Mouse (Mus musculus) adrenal gland, postnatal 14 days (tissue): ENCODE measurements around the gene Cdh18. TPM values are rescaled to one million over a fixed set of nuclear protein-coding genes. Genes with fewer than 3 reads are reported as not detected.
"Not testable (repeated sequence)": the region's sequence is repeated elsewhere in the genome, so short reads cannot be mapped to it uniquely, and the experiment has no call there.

Experiments
- DNase-seq: peaks from one replicate; pipeline ENCODE4 v3.0.0; 2021; ENCODE audit warnings: mixed read lengths
- total RNA-seq: library from RNA; stranded (reverse); gene quantifications from 2 replicates; pipeline ENCODE4 v1.2.3, GENCODE M21; 2021

The Cdh18 gene
- total RNA-seq, 1 experiment from 2014 or later, result 0.85 TPM

- no peak for DNase-seq
Measured at GRCm38 (mm10) chr15:23230616-23231015, 681.8 kb downstream of the Cdh18 start.

GRCm38 (mm10) chr15:23257751-23258440, 709.1 kb downstream of the Cdh18 start:
- DNase-seq, result no peak

GRCm38 (mm10) chr15:23278421-23278820, 729.6 kb downstream of the Cdh18 start:
- DNase-seq, result no peak

GRCm38 (mm10) chr15:23305018-23305417, 756.2 kb downstream of the Cdh18 start:
- DNase-seq, result no peak

- DNase-seq, result no peak
Measured at GRCm38 (mm10) chr15:23316766-23317165, 767.9 kb downstream of the Cdh18 start.

- no peak for DNase-seq
Measured at GRCm38 (mm10) chr15:23317409-23317808, 768.6 kb downstream of the Cdh18 start.

GRCm38 (mm10) chr15:23340338-23340737, 791.5 kb downstream of the Cdh18 start:
- DNase-seq, result not testable (repeated sequence)

GRCm38 (mm10) chr15:23351078-23351477, 802.3 kb downstream of the Cdh18 start:
- DNase-seq, result no peak

GRCm38 (mm10) chr15:23366325-23366724, 817.5 kb downstream of the Cdh18 start:
- no peak for DNase-seq

- DNase-seq, result no peak
Measured at GRCm38 (mm10) chr15:23367712-23368111, 818.9 kb downstream of the Cdh18 start.

GRCm38 (mm10) chr15:23378016-23378750, 829.4 kb downstream of the Cdh18 start:
- DNase-seq, result no peak

GRCm38 (mm10) chr15:23385816-23386215, 837.0 kb downstream of the Cdh18 start:
- no peak for DNase-seq

GRCm38 (mm10) chr15:23396646-23397045, 847.8 kb downstream of the Cdh18 start:
- no peak for DNase-seq

- DNase-seq, result no peak
Measured at GRCm38 (mm10) chr15:23403792-23404191, 855.0 kb downstream of the Cdh18 start.

GRCm38 (mm10) chr15:23408256-23408655, 859.4 kb downstream of the Cdh18 start:
- DNase-seq, result no peak

- no peak for DNase-seq
Measured at GRCm38 (mm10) chr15:23416450-23417080, 867.7 kb downstream of the Cdh18 start.

GRCm38 (mm10) chr15:23418158-23418557, 869.3 kb downstream of the Cdh18 start:
- no peak for DNase-seq

- no peak for DNase-seq
Measured at GRCm38 (mm10) chr15:23420010-23420409, 871.2 kb downstream of the Cdh18 start.

- no peak for DNase-seq
Measured at GRCm38 (mm10) chr15:23430021-23430420, 881.2 kb downstream of the Cdh18 start.

GRCm38 (mm10) chr15:23448542-23448941, 899.7 kb downstream of the Cdh18 start:
- DNase-seq, result no peak

- DNase-seq, result no peak
Measured at GRCm38 (mm10) chr15:23452098-23452625, 903.3 kb downstream of the Cdh18 start.

- no peak for DNase-seq
Measured at GRCm38 (mm10) chr15:23453331-23453730, 904.5 kb downstream of the Cdh18 start.

GRCm38 (mm10) chr15:23455344-23455743, 906.5 kb downstream of the Cdh18 start:
- DNase-seq, result no peak
